Mouse (Mus musculus) kidney, adult 2 months (tissue): ENCODE data around the gene Slc48a1.

Experiments used
- CTCF ChIP-seq: fragments of 200-500 bp; conservative IDR thresholded peaks from 2 replicates; pipeline ENCODE4 v1.5.1; 2011; ENCODE audit warnings: low read depth, mild to moderate bottlenecking, control low read depth, low read length, moderate library complexity, mixed read lengths; ENCODE audit not compliant: insufficient read depth, insufficient read length
- POLR2A ChIP-seq: fragments of 200-500 bp; IDR thresholded peaks from one replicate; pipeline ENCODE4 v1.6.1; 2011; ENCODE audit warnings: low read depth, low read length, control low read depth

DNA sequence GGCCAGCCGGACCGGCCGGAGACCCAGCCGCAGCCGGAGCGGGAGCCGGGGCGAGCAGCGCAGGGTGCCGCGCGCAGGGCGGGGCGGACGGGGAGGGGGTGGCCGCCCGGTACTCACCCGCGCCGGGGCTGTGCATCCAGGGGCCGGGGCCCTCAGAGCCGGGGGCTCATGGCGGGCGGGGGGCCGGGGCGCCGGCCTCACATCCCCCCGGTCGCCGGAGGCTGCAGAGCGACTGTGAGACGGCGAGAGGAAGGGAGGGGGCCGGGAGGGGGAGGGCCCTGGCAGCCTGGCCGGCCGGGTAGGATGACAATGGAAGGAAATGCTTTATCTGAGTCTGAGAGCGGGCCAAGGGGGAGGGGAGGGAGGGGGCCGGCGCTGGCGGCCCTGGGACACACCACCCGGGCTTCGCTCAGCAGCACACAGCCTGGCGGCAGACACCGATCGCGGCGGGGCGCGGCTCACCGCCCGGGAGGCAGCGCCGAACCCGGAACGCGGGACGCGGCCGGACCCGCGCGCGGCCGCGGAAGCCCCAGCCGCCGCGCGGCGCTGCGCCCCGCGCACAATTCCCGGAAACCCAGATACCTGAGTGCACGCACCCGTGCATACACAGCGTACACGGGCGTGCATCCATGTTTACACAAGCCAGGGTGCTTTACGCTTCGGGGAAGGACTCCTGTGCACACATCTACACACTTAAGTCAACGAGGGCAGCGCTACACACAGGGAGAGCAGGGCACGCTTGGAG, 53.1 kb downstream of the Slc48a1 start:
- TF ChIP-seq POLR2A (no peak), CTCF (no peak)
